Mouse (Mus musculus): ENCODE data around the gene Slc9a8.

The Slc9a8 gene

GRCm38 (mm10) chr2:167414461-167414860, 7.1 kb upstream of the Slc9a8 start:
- ATAC-seq (ENCODE audit: low TSS enrichment), result no peak

GRCm38 (mm10) chr2:167415970-167416563, 5.4 kb upstream of the Slc9a8 start:
- ATAC-seq (ENCODE audit: low TSS enrichment), result no peak

DNA sequence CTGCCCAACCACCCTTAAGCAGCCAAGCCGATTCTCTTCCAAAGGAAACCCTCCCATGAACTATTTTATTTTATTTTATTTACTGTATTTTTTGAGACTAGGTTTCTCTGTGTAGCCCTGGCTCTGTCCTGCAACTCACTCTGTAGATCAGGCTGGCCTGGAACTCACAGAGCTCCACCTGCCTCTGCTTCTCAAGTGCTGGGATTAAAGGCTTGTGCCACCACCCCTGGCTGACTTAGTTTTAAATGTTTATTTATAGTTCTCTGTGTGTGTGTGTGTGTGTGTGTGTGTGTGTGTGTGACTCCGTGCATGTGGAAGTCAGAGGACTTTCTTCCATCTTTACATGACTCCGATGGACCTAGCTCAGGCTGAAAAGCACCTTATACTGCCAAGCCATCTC, 4.5 kb upstream of the Slc9a8 start:
- no peak for ATAC-seq (ENCODE audit: low TSS enrichment)

DNA sequence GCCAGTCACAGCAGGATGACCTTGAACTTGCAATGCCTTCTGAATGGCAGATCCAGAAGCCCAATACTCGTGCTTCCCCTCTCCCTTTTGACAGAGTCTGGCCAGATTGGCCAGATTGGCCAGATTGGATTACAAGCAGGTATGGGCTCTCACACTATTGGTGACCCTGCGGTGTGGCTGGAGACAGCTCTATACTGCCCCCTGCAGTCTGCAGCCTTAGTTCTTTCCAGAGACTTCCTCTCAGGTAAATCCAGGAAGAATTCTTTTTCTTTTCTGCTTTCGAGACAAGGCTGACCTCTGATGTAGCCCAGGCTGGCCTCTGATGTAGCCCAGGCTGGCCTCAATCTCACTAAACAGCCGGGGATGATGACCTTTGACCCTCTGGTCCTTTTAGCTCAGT, 3.8 kb upstream of the Slc9a8 start:
- no peak for ATAC-seq (ENCODE audit: low TSS enrichment)

DNA sequence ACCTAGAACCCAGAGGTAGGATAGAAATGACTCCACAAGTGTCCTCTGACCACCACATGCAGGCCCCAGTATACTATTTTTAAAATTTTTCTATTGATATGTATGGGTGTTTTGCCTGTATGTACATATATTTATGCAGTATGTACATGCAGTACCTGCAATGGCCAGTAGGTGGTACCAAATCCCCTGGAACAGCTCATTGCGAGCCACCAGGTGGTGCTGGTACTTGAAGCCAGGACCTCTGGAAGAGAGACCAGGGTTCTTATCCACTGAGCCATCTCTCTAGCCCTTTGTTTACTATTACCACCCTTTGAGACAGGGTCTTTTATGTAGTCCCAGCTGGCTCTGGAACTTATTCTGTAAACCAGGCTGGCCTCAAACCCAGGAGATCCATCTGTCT, 2.3 kb upstream of the Slc9a8 start:
- no peak for ATAC-seq (ENCODE audit: low TSS enrichment)

DNA sequence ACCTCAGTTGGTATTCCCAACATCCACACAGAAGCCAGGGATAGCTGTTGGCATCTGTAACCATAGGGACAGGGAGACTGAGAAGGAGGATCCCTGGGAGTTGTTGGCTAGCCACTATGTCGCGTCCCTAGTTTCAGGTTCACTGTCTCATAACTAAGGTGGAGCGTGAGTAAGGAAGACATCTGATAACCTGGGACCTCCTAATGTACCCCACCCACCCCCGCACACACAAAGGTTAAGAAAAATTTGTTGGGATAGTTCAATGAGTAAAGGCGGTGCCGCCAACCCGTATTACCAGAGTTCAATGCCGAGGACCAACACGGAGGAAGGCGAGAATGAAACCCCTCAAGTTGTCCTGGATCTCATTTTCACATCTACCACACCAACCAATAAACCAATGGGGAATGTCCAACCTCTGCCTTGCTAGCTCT, 686 bp upstream of the Slc9a8 start:
- no peak for ATAC-seq (ENCODE audit: low TSS enrichment)

- ATAC-seq (ENCODE audit: low TSS enrichment), result no peak
Observed at GRCm38 (mm10) chr2:167422150-167422470, 598 bp downstream of the Slc9a8 start.

- ATAC-seq (ENCODE audit: low TSS enrichment), result no peak
Observed at GRCm38 (mm10) chr2:167423031-167423611, 1.6 kb downstream of the Slc9a8 start.

DNA sequence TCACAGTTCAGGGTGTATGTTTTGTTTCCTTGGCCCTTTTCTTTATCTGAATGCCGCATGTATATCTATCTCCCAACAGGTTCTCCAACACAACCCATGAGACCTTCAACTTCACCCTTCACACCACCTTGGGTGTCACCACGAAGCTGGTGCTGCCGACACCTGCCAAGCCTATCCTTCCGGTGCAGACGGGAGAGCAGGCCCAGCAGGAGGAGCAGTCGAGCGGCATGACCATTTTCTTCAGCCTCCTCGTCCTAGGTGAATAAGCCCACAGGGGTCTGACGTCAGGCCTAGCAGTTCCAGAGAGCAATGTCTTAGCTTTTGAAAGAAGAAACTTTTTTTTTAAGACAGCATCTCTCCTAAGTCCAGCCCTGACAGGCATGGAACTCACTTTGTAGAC, 2.5 kb downstream of the Slc9a8 start:
- no peak for ATAC-seq (ENCODE audit: low TSS enrichment)

GRCm38 (mm10) chr2:167424516-167424915, 3.0 kb downstream of the Slc9a8 start:
- no peak for ATAC-seq (ENCODE audit: low TSS enrichment)

- ATAC-seq (ENCODE audit: low TSS enrichment), result no peak
Observed at GRCm38 (mm10) chr2:167425407-167425806, 3.9 kb downstream of the Slc9a8 start.

DNA sequence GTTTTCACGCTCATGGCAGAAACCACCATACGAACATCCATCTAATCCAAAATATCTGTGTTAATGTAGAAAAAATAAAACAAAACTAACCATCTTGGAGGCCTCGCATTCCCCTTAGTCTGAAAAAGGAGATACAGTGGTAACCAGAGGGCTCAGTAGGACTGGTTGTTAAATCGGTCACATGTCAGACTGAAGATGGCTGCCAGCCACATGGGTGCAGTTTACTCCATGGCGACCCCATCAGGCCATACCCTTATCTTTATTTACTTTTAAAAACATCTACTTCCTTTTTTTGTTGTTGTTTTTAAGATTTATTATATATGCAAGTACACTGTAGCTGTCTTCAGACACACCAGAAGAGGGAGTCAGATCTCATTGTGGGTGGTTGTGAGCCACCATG, 8.1 kb downstream of the Slc9a8 start:
- no peak for ATAC-seq (ENCODE audit: low TSS enrichment)

- no peak for ATAC-seq (ENCODE audit: low TSS enrichment)
Observed at GRCm38 (mm10) chr2:167430737-167431417, 9.4 kb downstream of the Slc9a8 start.

DNA sequence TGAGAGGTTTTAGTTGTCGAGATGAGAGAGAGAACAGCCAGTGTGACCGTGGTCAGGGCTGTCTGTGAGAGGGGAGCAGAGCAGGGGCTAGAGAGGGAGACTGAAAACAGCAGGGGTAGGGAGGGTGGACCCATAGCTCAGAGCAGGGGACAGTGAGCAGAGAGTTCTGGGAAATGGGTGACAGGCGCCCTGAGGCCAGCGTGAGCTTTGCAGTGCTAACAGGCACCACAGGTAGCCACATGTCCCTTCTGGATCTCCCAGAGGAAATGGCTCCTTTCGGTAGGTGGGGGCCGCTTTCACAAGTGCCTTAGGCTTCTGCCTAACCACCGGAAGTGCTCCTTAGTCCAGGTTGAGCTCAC, 9.9 kb downstream of the Slc9a8 start:
- no peak for ATAC-seq (ENCODE audit: low TSS enrichment)

GRCm38 (mm10) chr2:167434570-167434969, 13.1 kb downstream of the Slc9a8 start:
- no peak for ATAC-seq (ENCODE audit: low TSS enrichment)

DNA sequence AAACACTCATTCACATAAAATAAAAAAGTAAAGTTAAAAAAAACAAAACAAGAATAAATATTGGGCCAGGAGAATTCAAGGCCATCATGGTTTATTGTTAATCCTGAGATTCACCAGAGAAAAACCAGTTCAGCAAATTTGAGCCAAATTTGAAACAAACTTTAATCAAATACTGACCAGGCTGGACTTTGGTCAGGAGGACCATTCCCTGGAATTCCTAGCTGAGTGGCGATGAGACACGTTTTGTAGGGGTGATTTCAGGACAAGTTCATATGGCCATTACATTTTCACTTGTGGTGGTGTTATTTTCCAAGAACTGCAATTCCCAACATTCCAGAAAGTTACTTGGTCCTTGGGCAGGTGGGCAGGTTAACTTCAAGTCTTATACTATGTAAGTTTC, 14.1 kb downstream of the Slc9a8 start:
- ATAC-seq (ENCODE audit: low TSS enrichment), result no peak

DNA sequence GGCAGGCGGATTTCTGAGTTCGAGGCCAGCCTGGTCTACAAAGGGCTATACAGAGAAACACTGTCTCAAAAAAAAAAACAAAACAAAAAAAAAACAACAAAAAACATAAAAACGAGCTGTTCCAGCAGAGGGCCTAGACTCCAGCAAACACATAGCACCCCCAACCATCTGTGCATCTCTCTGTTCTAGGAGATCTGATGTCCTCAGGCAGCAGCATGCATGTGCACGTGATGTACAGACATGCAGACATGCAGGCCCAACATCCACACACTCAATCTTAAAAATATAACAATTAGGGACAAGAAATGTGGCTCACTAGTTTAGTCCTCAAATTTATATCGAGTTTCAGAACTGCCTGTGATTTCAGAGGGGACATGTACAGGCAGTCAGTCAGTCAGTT, 14.9 kb downstream of the Slc9a8 start:
- ATAC-seq (ENCODE audit: low TSS enrichment), result no peak; the same call in 1 of the 2 replicates

- ATAC-seq (ENCODE audit: low TSS enrichment), result no peak
Observed at GRCm38 (mm10) chr2:167439422-167439821, 17.9 kb downstream of the Slc9a8 start.

DNA sequence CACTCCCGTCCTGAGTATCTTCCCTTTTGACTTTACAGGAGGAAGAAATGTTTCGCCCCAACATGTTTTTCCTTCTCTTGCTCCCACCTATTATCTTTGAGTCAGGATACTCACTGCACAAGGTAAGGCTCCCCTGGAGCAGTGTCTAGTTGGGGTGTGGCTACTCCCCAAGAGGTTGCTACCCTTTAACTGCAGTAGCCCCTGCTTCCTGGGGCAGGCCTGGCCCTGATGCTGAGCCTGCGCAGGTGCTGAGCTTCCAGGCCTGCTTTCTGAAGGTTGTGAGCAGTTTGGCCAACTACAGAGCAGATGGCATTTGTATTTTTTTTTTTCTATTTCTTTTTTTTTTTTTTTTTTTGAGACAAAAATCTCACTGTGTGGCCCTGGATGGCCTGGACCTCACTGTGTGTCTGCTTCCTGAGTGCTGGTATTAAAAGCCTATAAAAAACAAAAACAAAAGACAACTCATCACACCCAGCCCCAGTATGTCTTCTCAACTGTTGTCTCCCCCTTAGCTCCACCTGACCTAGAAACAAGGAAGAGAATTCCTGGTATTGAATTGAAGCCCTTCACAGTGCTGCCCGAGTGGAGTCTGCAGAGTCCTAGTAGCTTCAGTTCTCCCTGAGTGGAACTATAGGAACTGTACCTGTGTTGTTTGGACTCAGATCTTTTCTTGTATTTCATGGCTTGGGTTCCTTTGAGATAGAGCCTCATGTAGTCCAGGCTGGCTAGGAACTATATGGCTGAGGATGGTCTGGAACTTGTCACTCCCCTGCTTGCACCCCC, 22.1 kb downstream of the Slc9a8 start:
- ATAC-seq (ENCODE audit: low TSS enrichment), result no peak

DNA sequence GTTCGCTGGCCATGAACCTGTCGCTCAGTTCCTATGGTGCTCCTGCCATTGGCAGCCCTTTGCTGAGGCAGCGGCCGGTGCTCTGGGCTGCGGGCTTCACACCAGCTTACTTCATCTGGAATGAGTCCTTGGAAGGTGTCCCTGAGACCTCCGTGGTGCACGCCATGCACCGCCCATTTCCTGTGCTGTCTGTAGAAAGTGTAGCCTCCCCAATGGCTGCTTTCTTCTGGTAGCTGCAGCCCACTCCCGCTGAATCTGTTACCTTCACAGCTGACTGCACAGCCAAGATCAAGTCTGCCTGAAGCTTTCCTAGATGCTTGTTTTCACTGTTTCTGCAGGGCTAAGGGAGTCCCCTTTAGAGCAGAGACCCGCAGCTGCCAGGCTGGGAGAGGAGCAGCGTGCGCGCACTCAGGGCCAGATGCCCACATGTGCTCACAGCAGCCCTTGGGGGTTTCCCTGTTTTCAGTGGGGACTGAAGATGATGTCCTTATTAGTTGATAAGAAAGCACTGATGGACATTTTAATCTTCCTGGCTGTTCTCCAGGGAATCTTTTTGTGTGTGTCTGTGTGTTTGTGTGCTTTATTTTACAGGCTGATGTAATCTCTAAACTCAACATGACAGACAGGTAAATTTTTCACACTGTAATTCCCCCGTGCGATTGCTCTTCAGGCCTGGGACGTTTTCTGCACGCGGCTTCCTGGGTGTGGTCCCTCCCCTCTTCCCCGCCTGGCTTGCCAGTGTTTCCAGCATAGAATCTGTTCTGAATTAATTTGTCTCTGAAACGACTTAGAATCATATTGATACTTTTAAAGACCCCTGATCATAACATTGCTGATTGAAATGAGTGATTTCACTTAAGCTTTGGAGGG, 24.6 kb downstream of the Slc9a8 start:
- no peak for ATAC-seq (ENCODE audit: low TSS enrichment)

- no peak for ATAC-seq (ENCODE audit: low TSS enrichment)
Observed at GRCm38 (mm10) chr2:167447207-167447606, 25.7 kb downstream of the Slc9a8 start.

GRCm38 (mm10) chr2:167447629-167448028, 26.1 kb downstream of the Slc9a8 start:
- ATAC-seq (ENCODE audit: low TSS enrichment), result no peak
